8 mouse cellular contexts compared by ENCODE assay signal in genomic region chr4:59870859-59871591, GRCm38 (mm10). TPM values are rescaled to one million over a fixed set of nuclear protein-coding genes. Genes with fewer than 3 reads are reported as not detected.
DNase-seq lines count a peak whose midpoint lies in the region; ATAC-seq and TF ChIP-seq lines count a peak whose summit lies in the region.

No protein-coding gene starts in this region.

- ATAC-seq in cerebellum, adult (ENCODE audit: insufficient number of reproducible peaks, low FRiP score, low TSS enrichment), result peak; percentile 62
- peak; percentile 80 for ATAC-seq in forebrain, embryonic 14.5 days
- ATAC-seq in neural tube, embryonic 15.5 days (ENCODE audit: low FRiP score), result peak; percentile 60; the same call in 1 of the 2 replicates

- no peak overlapping the region for H3K27ac ChIP-seq in forebrain, embryonic 14.5 days (ENCODE audit: low read depth, low read length)
- H3K27ac ChIP-seq in neural tube, embryonic 15.5 days (replicated peaks), result no peak overlapping the region
- H3K27ac ChIP-seq in thymus, adult 2 months (ENCODE audit: control insufficient read depth, insufficient read depth, low read length), result no peak overlapping the region

- TF ChIP-seq CTCF in thymus, adult 2 months (IDR thresholded peaks at IDR 0.05; ENCODE audit: borderline replicate concordance, control insufficient read depth, extremely low read depth, insufficient read depth, low read length, poor library complexity), result no peak

- no peaks in the 10 kb centered on the region for H3K4me1 ChIP-seq in forebrain, embryonic 14.5 days (ENCODE audit: control insufficient read depth, insufficient read depth, low read length)
- H3K4me1 ChIP-seq in neural tube, embryonic 15.5 days, result peaks cover 3% of the 10 kb centered on the region; the same call in 1 of the 2 replicates
- H3K4me1 ChIP-seq in thymus, adult 2 months (replicated peaks; ENCODE audit: control insufficient read depth, insufficient read depth, low read length), result peaks cover 4% of the 10 kb centered on the region

- no peak for TF ChIP-seq POLR2A in thymus, adult 2 months (IDR thresholded peaks at IDR 0.05; ENCODE audit: control insufficient read depth, extremely low read depth, insufficient read depth, low read length, poor library complexity)

- no peak overlapping the region for H3K4me2 ChIP-seq in forebrain, embryonic 14.5 days (ENCODE audit: low read length)
- H3K4me2 ChIP-seq in neural tube, embryonic 15.5 days, result no peak overlapping the region

- H3K27me3 ChIP-seq in forebrain, embryonic 14.5 days (replicated peaks; ENCODE audit: control insufficient read depth, insufficient read depth, low read length), result no peaks in the 10 kb centered on the region
- no peaks in the 10 kb centered on the region for H3K27me3 ChIP-seq in neural tube, embryonic 15.5 days (replicated peaks)
- no peaks in the 10 kb centered on the region for H3K27me3 ChIP-seq in thymus, adult 2 months (ENCODE audit: control insufficient read depth, insufficient read depth, low read length)

- H3K4me3 ChIP-seq in forebrain, embryonic 14.5 days (ENCODE audit: low read depth, low read length), result no peak overlapping the region
- no peak overlapping the region for H3K4me3 ChIP-seq in neural tube, embryonic 15.5 days (replicated peaks)
- H3K4me3 ChIP-seq in thymus, adult 2 months (ENCODE audit: control insufficient read depth, insufficient read depth, low read length), result no peak overlapping the region

- peak; percentile 82 for DNase-seq in ES-CJ7 (ENCODE audit: low read depth, low spot score)
- DNase-seq in forebrain, embryonic 14.5 days (ENCODE audit: low spot score), result peak; percentile 93
- DNase-seq in heart, postnatal 14 days, result peak; percentile 77 to 87
- DNase-seq in large intestine, adult 2 months (ENCODE audit: low read depth, low spot score), result peak; percentile 56
- peak; percentile 77 to 83 for DNase-seq in lung, adult 18-20 months
- DNase-seq in thymus, adult 2 months, result peak; percentile 81

- H3K36me3 ChIP-seq in forebrain, embryonic 14.5 days (ENCODE audit: control insufficient read depth, insufficient read depth, low read length), result no peaks in the 10 kb centered on the region
- H3K36me3 ChIP-seq in neural tube, embryonic 15.5 days, result no peaks in the 10 kb centered on the region
- no peaks in the 10 kb centered on the region for H3K36me3 ChIP-seq in thymus, adult 2 months (ENCODE audit: control insufficient read depth, insufficient read depth, low read length)

- intact Hi-C loops in heart, postnatal 14 days (cut with DNase I), result loop anchor here (1.0 to 5.0 kb wide), 4 partner anchors 20 to 254 kb away; no protein-coding TSS in a partner anchor

- H3K9me3 ChIP-seq in forebrain, embryonic 14.5 days (replicated peaks; ENCODE audit: control insufficient read depth, low read length), result no peaks in the 10 kb centered on the region
- no peaks in the 10 kb centered on the region for H3K9me3 ChIP-seq in neural tube, embryonic 15.5 days (replicated peaks)

- 57% methylated on average over 9 of the region's 9 CpGs for WGBS in forebrain, embryonic 14.5 days
- WGBS in large intestine, adult 2 months, result 58% methylated on average over 9 of the region's 9 CpGs
- WGBS in neural tube, embryonic 15.5 days, result 58% methylated on average over 9 of the region's 9 CpGs
- WGBS in thymus, adult 2 months, result 55% methylated on average over 9 of the region's 9 CpGs

- H3K9ac ChIP-seq in forebrain, embryonic 14.5 days (ENCODE audit: low read length), result no peak overlapping the region
- no peak overlapping the region for H3K9ac ChIP-seq in neural tube, embryonic 15.5 days (replicated peaks)

RNA-seq across cellular contexts. Expression of gene Slc46a2, which starts 43.8 kb away (rescaled TPM):
- 0.08 TPM in 1 of 2 replicates, not detected in the other for polyA plus RNA-seq in forebrain, embryonic 14.5 days (2014; fragmentation: Nextera tagmentation; extraction: Ambion mirVana)
- total RNA-seq in heart, postnatal 14 days (2021), result under 1 TPM; 0.12 to 0.93 TPM
- not detected in 2 replicates for polyA plus RNA-seq in large intestine, adult 2 months (2012; rRNA removed)
- 0.09 and 21.1 TPM in 2 replicates for polyA plus RNA-seq in neural tube, embryonic 15.5 days (2015; fragmentation: Nextera tagmentation; extraction: Ambion mirVana)
- 19.4 and 28.3 TPM in 2 replicates for polyA plus RNA-seq in thymus, adult 2 months (2012; rRNA removed)
